Mouse (Mus musculus) ES-Bruce4 (cell line): ENCODE measurements around the gene Cep162. TPM values are rescaled to one million over a fixed set of nuclear protein-coding genes. Genes with fewer than 3 reads are reported as not detected.

Experiments used
- H3K27ac ChIP-seq: 2 replicates; pipeline ENCODE4 v1.5.1; 2012; ENCODE audit warnings: low read length, inconsistent platforms; ENCODE audit not compliant: insufficient read depth
- H3K27me3 ChIP-seq: 2 replicates; pipeline ENCODE4 v1.6.1; 2012; ENCODE audit warnings: mild to moderate bottlenecking, low read length, inconsistent platforms; ENCODE audit not compliant: control insufficient read depth, poor library complexity, insufficient read depth, severe bottlenecking
- H3K36me3 ChIP-seq: 2 replicates; pipeline ENCODE4 v1.6.1; 2012; ENCODE audit warnings: inconsistent platforms, mild to moderate bottlenecking, low read length, moderate library complexity; ENCODE audit not compliant: control insufficient read depth, poor library complexity, insufficient read depth, severe bottlenecking
- H3K4me1 ChIP-seq: one replicate; pipeline ENCODE4 v1.8.1; 2011; ENCODE audit warnings: low read length; ENCODE audit not compliant: control insufficient read depth, insufficient read depth
- H3K4me3 ChIP-seq: 2 replicates; pipeline ENCODE4 v1.5.1; 2011; ENCODE audit warnings: low read depth, mild to moderate bottlenecking, low read length
- H3K9ac ChIP-seq: 2 replicates; pipeline ENCODE4 v1.6.1; 2012; ENCODE audit warnings: low read depth, mild to moderate bottlenecking, inconsistent platforms; ENCODE audit not compliant: poor library complexity, severe bottlenecking
- H3K9me3 ChIP-seq: replicated peaks from 2 replicates; pipeline ENCODE4 v1.6.1; 2012; ENCODE audit warnings: mild to moderate bottlenecking, low read length, inconsistent platforms; ENCODE audit not compliant: control insufficient read depth, poor library complexity, insufficient read depth, severe bottlenecking
- CTCF ChIP-seq: IDR thresholded peaks from one replicate; pipeline ENCODE4 v1.8.1; 2011; ENCODE audit warnings: low read depth, low read length
- EP300 ChIP-seq: IDR thresholded peaks from 2 replicates; pipeline ENCODE4 v1.6.1; 2011; ENCODE audit warnings: low read depth, low read length; ENCODE audit not compliant: insufficient read depth
- POLR2A ChIP-seq: IDR thresholded peaks from one replicate; pipeline ENCODE4 v1.8.1; 2011; ENCODE audit warnings: low read length; ENCODE audit not compliant: insufficient read depth
- polyA plus RNA-seq: library from polyadenylated mRNA; stranded (reverse); fragments of >200 nt; gene quantifications from 2 replicates; pipeline ENCODE4 v1.2.4, GENCODE M21; 2011; ENCODE audit warnings: low read depth; ENCODE audit not compliant: missing spikeins, insufficient read depth, insufficient read length

The Cep162 gene
- polyA plus RNA-seq, 1 experiment: 11.3 TPM

DNA sequence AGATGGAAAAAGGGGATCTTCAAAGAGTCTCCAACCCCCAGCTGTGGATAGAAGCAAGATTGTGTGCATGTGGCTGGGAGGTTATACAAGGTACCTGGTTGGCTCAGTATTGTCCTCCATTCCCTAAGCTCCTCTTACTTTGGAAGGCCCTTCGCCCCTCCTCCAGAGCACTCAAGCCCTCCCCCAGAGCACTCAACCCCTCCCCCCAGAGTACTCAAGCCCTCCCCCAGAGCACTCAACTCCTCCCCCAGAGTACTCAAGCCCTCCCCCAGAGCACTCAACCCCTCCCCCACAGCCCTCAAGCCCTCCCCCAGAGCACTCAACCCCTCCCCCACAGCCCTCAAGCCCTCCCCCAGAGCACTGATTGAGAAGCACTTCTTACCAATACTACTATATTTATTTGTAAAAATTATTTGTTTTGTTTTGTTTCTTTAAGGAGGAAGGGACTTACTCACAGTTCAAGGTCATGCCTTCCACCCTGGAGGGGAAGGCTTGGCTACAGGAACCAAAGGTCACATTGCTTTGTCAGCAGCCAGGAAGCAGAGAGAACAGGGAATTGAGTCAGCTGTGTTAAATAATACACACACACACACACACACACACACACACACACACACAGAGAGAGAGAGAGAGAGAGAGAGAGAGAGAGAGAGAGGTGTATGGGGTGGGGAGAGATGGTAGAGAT, 102.6 kb downstream of the Cep162 start:
- TF ChIP-seq EP300: no peak
- TF ChIP-seq CTCF: no peak
- TF ChIP-seq POLR2A: no peak
- Histone ChIP-seq H3K4me1 (no peaks in the 10 kb centered on the region), H3K4me3 (no peak overlapping the region), H3K9me3 (no peaks in the 10 kb centered on the region), H3K9ac (no peak overlapping the region), H3K27ac (no peak overlapping the region), H3K36me3 (no peaks in the 10 kb centered on the region), H3K27me3 (no peaks in the 10 kb centered on the region)

DNA sequence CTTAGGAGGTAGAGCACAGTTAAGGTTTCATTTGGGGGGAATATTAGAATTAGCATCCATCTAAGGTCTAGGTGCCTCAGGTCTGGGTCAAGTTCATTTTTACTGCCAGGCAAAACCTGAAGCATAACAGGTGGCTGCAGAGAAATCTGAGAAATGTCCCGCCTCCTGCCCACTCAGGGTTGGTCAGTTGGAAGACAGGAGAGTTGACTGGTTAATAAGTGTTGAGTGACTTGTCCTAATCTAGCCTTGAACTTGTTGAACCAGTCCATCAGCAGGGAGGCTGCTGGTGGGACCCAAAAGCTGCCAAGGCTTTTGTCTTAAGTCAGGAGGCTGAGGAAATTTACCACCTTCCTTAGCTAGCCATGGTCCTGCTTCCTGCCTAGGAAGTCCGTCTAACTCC, 107.4 kb downstream of the Cep162 start:
- no peak overlapping the region for H3K27ac ChIP-seq
- TF ChIP-seq POLR2A (no peak), CTCF (no peak), EP300 (no peak)
- no peak overlapping the region for H3K4me3 ChIP-seq
- H3K36me3 ChIP-seq: no peaks in the 10 kb centered on the region
- H3K9me3 ChIP-seq: no peaks in the 10 kb centered on the region
- no peak overlapping the region for H3K9ac ChIP-seq
- H3K27me3 ChIP-seq: peaks cover 4% of the 10 kb centered on the region; the same call in 1 of the 2 replicates
- no peaks in the 10 kb centered on the region for H3K4me1 ChIP-seq

GRCm38 (mm10) chr9:87146400-87146799, 108.9 kb downstream of the Cep162 start:
- Histone ChIP-seq H3K4me3 (no peak overlapping the region), H3K9me3 (no peaks in the 10 kb centered on the region), H3K27me3 (peaks cover 4% of the 10 kb centered on the region; the same call in 1 of the 2 replicates), H3K9ac (no peak overlapping the region), H3K4me1 (no peaks in the 10 kb centered on the region), H3K36me3 (no peaks in the 10 kb centered on the region), H3K27ac (no peak overlapping the region)
- no peak for TF ChIP-seq POLR2A
- TF ChIP-seq CTCF: no peak
- TF ChIP-seq EP300: no peak

DNA sequence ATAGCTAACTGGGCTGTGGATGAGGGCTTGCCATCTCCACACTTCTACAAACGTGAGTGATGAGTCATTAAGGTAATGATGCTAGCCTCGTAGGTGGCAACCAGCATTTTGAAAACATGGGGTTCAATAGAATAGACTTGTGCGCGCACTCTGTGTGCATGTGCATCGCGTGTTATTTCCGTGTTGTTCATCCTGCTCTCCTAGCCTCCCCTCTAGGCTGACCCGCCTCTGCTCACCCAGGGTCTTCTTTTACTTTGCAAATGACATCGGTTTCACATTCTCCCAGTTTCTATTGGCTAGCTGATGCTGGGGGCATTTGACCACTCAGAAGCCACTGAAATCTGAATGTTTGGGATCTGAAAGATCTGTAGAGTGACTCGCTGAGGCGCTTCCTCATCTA, 109.7 kb downstream of the Cep162 start:
- H3K9ac ChIP-seq: no peak overlapping the region
- H3K4me1 ChIP-seq: no peaks in the 10 kb centered on the region
- no peak overlapping the region for H3K4me3 ChIP-seq
- H3K27ac ChIP-seq: no peak overlapping the region
- peaks cover 4% of the 10 kb centered on the region; the same call in 1 of the 2 replicates for H3K27me3 ChIP-seq
- H3K36me3 ChIP-seq: no peaks in the 10 kb centered on the region
- TF ChIP-seq POLR2A (no peak), CTCF (no peak), EP300 (no peak)
- no peaks in the 10 kb centered on the region for H3K9me3 ChIP-seq

DNA sequence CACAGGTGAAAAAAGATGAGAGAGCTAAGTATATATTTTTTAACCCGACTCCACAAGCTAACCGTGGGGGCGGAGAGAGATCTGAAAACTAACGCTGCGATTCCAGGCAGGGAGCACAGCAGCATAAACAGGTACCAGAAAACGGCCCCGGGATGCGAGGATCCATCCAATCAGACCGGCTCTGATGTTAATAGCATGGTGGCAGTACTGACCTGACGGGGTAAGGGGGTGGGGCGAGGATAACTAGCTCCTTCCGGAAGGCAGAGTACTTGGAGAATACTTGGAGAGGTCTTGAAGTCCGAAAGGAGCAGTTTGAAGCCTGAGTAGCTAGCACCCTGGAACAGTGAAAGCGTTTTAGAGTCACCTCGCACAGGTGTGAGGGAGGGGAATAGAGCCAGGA, 110.2 kb downstream of the Cep162 start:
- no peak for TF ChIP-seq EP300
- no peak for TF ChIP-seq POLR2A
- TF ChIP-seq CTCF: no peak
- H3K9me3 ChIP-seq: no peaks in the 10 kb centered on the region
- H3K4me1 ChIP-seq: no peaks in the 10 kb centered on the region
- no peak overlapping the region for H3K27ac ChIP-seq
- no peak overlapping the region for H3K9ac ChIP-seq
- peaks cover 4% of the 10 kb centered on the region; the same call in 1 of the 2 replicates for H3K27me3 ChIP-seq
- H3K36me3 ChIP-seq: no peaks in the 10 kb centered on the region
- H3K4me3 ChIP-seq: no peak overlapping the region

DNA sequence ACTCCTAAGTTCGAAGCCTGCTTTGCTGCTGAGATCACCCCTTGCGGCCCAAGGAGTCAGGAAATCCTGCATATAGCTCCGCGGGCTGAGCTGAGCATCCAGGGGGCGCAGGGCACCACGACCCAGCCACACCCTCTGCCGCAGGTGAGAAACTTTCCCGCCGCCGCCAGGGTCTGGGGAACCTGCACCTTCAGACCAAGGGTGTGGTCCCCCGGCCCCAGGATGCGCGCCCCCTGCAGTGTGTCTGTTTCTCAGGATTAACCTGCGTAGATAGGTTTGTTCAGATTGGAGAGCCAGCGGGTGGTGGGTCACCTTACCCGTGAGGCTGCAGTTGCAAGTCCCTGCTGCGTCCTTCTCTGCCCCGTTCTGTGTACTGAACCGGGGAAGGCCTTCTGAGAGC, 110.8 kb downstream of the Cep162 start:
- Histone ChIP-seq H3K27me3 (peaks cover 4% of the 10 kb centered on the region; the same call in 1 of the 2 replicates), H3K9me3 (no peaks in the 10 kb centered on the region), H3K9ac (no peak overlapping the region), H3K27ac (no peak overlapping the region), H3K36me3 (no peaks in the 10 kb centered on the region), H3K4me1 (no peaks in the 10 kb centered on the region), H3K4me3 (peak overlapping the region; percentile 38)
- TF ChIP-seq CTCF: no peak
- TF ChIP-seq POLR2A: no peak
- TF ChIP-seq EP300: no peak
